Comparison of ENCODE assay signal across 8 mouse cellular contexts in the genomic region with DNA sequence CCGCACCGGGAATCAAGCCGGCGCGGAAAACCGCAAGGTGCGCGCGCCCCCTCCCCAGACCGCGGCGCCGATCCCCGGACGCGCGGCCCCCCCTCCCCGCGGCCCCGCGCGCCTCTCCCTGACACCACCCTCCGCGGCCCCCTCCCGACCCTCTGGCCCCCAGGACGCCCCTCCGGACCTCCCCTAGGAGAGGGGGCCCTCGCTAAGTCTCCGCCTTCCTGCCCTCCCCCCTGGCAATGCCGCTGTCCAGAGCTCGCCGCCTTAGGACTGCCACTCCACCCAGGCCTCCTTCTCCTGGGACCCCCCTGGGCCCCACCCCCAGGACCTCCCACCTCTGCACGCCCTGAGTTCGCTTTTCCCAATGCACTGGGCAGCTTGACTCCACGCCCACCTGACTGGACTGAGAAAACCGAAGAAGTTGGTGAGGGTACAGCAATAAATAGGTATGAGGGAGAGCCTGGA. TPM values are rescaled to one million over a fixed set of nuclear protein-coding genes. Genes with fewer than 3 reads are reported as not detected.
A peak's percentile ranks its signal among the peaks of the same experiment; 100 is the strongest.
DNase-seq lines count a peak whose midpoint lies in the region; ATAC-seq lines count a peak whose summit lies in the region.

TSS of gene Gm42517 (minus strand) at position 52 of the 462 bp plus-strand sequence.

- H3K4me1 ChIP-seq in forebrain, embryonic 16.5 days (replicated peaks; ENCODE audit: control insufficient read depth, insufficient read depth, low read length): peaks cover 30% of the 10 kb centered on the region
- peaks cover 28% of the 10 kb centered on the region for H3K4me1 ChIP-seq in midbrain, embryonic 16.5 days (ENCODE audit: control insufficient read depth, insufficient read depth, low read length)

- peak within 1 kb of the TSS; percentile 64 for H3K4me3 ChIP-seq in forebrain, embryonic 16.5 days (replicated peaks; ENCODE audit: low read length)
- peak within 1 kb of the TSS; percentile 81 for H3K4me3 ChIP-seq in midbrain, embryonic 16.5 days (ENCODE audit: low read depth, low read length)

- H3K9me3 ChIP-seq in forebrain, embryonic 16.5 days (ENCODE audit: control insufficient read depth, low read length): no peaks in the 10 kb centered on the region
- H3K9me3 ChIP-seq in midbrain, embryonic 16.5 days (replicated peaks; ENCODE audit: control insufficient read depth, low read length, poor library complexity, severe bottlenecking): no peaks in the 10 kb centered on the region

- peak; percentile 8 for DNase-seq in adrenal gland, postnatal 10 days
- no peak for DNase-seq in adrenal gland, adult 8-10 months
- DNase-seq in ovary, postnatal 36 days (ENCODE audit: low spot score): peak; percentile 10
- DNase-seq in ovary, postnatal 10 days (ENCODE audit: low spot score): no peak
- peak in 1 of 2 experiments; percentile 35 for DNase-seq in layer of hippocampus, postnatal 36 days

- 2% methylated on average over 21 of the region's 36 CpGs for WGBS in forebrain, embryonic 16.5 days
- 0% methylated on average over 17 of the region's 36 CpGs for WGBS in midbrain, embryonic 16.5 days

- peak; percentile 9; the same call in 1 of the 2 replicates for ATAC-seq in forebrain, embryonic 16.5 days
- peak; percentile 34 for ATAC-seq in midbrain, embryonic 16.5 days
- no peak for ATAC-seq in erythroblast, adult 5-6 weeks (replicated peaks; ENCODE audit: low FRiP score, poor library complexity, severe bottlenecking)

- H3K9ac ChIP-seq in forebrain, embryonic 16.5 days (replicated peaks; ENCODE audit: low read depth, low read length): peak within 1 kb of the TSS; percentile 73
- H3K9ac ChIP-seq in midbrain, embryonic 16.5 days (ENCODE audit: low read depth, low read length): peak within 1 kb of the TSS; percentile 89

- peaks cover 89% of the 10 kb centered on the region for H3K27me3 ChIP-seq in forebrain, embryonic 16.5 days (replicated peaks; ENCODE audit: control insufficient read depth, insufficient read depth, low read length)
- H3K27me3 ChIP-seq in midbrain, embryonic 16.5 days (ENCODE audit: control insufficient read depth, insufficient read depth, low read depth, low read length): peaks cover 61% of the 10 kb centered on the region

- H3K36me3 ChIP-seq in forebrain, embryonic 16.5 days (ENCODE audit: control insufficient read depth, insufficient read depth): no peaks in the 10 kb centered on the region
- H3K36me3 ChIP-seq in midbrain, embryonic 16.5 days (ENCODE audit: control insufficient read depth, insufficient read depth, low read length): no peaks in the 10 kb centered on the region

- no peak within 1 kb of the TSS for H3K27ac ChIP-seq in forebrain, embryonic 16.5 days (ENCODE audit: low read length)
- H3K27ac ChIP-seq in midbrain, embryonic 16.5 days (ENCODE audit: low read length): peak within 1 kb of the TSS; percentile 61; the same call in 1 of the 2 replicates

- peak within 1 kb of the TSS; percentile 62 for H3K4me2 ChIP-seq in forebrain, embryonic 16.5 days (ENCODE audit: low read length)
- peak within 1 kb of the TSS; percentile 82 for H3K4me2 ChIP-seq in midbrain, embryonic 16.5 days (ENCODE audit: low read length)

RNA-seq across cellular contexts. Expression of gene Gm42517, which starts in this region (rescaled TPM):
- under 1 TPM; 0.45 to 0.82 TPM for total RNA-seq in adrenal gland, postnatal 10 days (2021)
- 1 to 10 TPM; 2.5 to 4.6 (median 3.9) TPM for total RNA-seq in adrenal gland, adult 8-10 months (2022)
- polyA plus RNA-seq in forebrain, embryonic 16.5 days (2015; fragmentation: Nextera tagmentation; extraction: Ambion mirVana): 1.2 and 1.4 TPM in 2 replicates
- 10 to 100 TPM; 56.8 to 57.5 TPM for total RNA-seq in layer of hippocampus, postnatal 36 days (2021)
- 2.2 and 2.6 TPM in 2 replicates for polyA plus RNA-seq in midbrain, embryonic 16.5 days (2015; fragmentation: Nextera tagmentation; extraction: Ambion mirVana)
- not detected in 2 replicates for total RNA-seq in erythroblast, adult 5-6 weeks (2015; ENCODE audit: low replicate concordance)
- total RNA-seq in erythroblast, adult 5-6 weeks (2017; ENCODE audit: low replicate concordance): 0.28 and 0.60 TPM in 2 replicates

Comparison
In these comparisons a context has a peak if more than half of its experiments do, and no peak if none do; other contexts are left out.
1. RNA of gene Gm42517 (total RNA-seq): 56.8 to 57.5 TPM in layer of hippocampus, postnatal 36 days; 2.5 to 4.6 TPM in adrenal gland, adult 8-10 months, 0.45 to 0.82 TPM in adrenal gland, postnatal 10 days and 0.28 to 0.60 TPM in erythroblast, adult 5-6 weeks; every median in the first group is over 10 times any median in the second.
2. Peak in DNase-seq in adrenal gland, postnatal 10 days; RNA of the gene not detected or under 1 TPM.